Mouse (Mus musculus): ENCODE data around the gene Asap3. TPM values are rescaled to one million over a fixed set of nuclear protein-coding genes. Genes with fewer than 3 reads are reported as not detected.
A peak's percentile ranks its signal among the peaks of the same experiment; 100 is the strongest.

Asap3 gene
- polyA plus RNA-seq, 1 experiment from 2014 or later = 3.2 TPM

- Histone ChIP-seq H3K27me3 (ENCODE audit: control insufficient read depth, insufficient read depth, low read length) (no peaks in the 10 kb centered on the region), H3K4me1 (ENCODE audit: control insufficient read depth, insufficient read depth, low read length) (peaks cover 15% of the 10 kb centered on the region), H3K27ac (replicated peaks; ENCODE audit: low read depth, low read length) (peak within 1 kb of the TSS; percentile 15; the same call in 1 of the 2 replicates), H3K4me2 (ENCODE audit: low read depth, severe bottlenecking) (peak within 1 kb of the TSS; percentile 99), H3K4me3 (ENCODE audit: low read depth, low read length) (peak within 1 kb of the TSS; percentile 79), H3K9me3 (ENCODE audit: control insufficient read depth, low read length) (no peaks in the 10 kb centered on the region), H3K9ac (ENCODE audit: low read length) (peak within 1 kb of the TSS; percentile 82), H3K36me3 (ENCODE audit: control insufficient read depth, insufficient read depth, low read length) (no peaks in the 10 kb centered on the region)
- peak; percentile 86 for DNase-seq (ENCODE audit: low spot score)
- no peak for ATAC-seq (ENCODE audit: insufficient number of reproducible peaks, low FRiP score, low TSS enrichment, low read depth)
- WGBS = under 1% methylated on average over 35 of the region's 35 CpGs
Measured at GRCm38 (mm10) chr4:136172011-136172541, 34.1 kb upstream of the Asap3 start, which contains the start of gene E2f2. E2f2 (plus strand) TSS chr4:136172394.

- Histone ChIP-seq H3K9me3 (ENCODE audit: control insufficient read depth, low read length) (no peaks in the 10 kb centered on the region), H3K36me3 (ENCODE audit: control insufficient read depth, insufficient read depth, low read length) (no peaks in the 10 kb centered on the region), H3K9ac (ENCODE audit: low read length) (peak overlapping the region; percentile 82), H3K27ac (replicated peaks; ENCODE audit: low read depth, low read length) (peak overlapping the region; percentile 15; the same call in 1 of the 2 replicates), H3K4me2 (ENCODE audit: low read depth, severe bottlenecking) (peak overlapping the region; percentile 99), H3K27me3 (ENCODE audit: control insufficient read depth, insufficient read depth, low read length) (no peaks in the 10 kb centered on the region), H3K4me1 (ENCODE audit: control insufficient read depth, insufficient read depth, low read length) (peaks cover 19% of the 10 kb centered on the region), H3K4me3 (ENCODE audit: low read depth, low read length) (peak overlapping the region; percentile 79)
- under 1% methylated on average over 54 of the region's 67 CpGs for WGBS
- ATAC-seq (ENCODE audit: insufficient number of reproducible peaks, low FRiP score, low TSS enrichment, low read depth) (no peak), DNase-seq (ENCODE audit: low spot score) (peak; percentile 65)
Measured at GRCm38 (mm10) chr4:136172542-136173209, 33.5 kb upstream of the Asap3 start.

- Histone ChIP-seq H3K4me3 (ENCODE audit: low read depth, low read length) (peak overlapping the region; percentile 79), H3K4me1 (ENCODE audit: control insufficient read depth, insufficient read depth, low read length) (peaks cover 19% of the 10 kb centered on the region), H3K27me3 (ENCODE audit: control insufficient read depth, insufficient read depth, low read length) (no peaks in the 10 kb centered on the region), H3K4me2 (ENCODE audit: low read depth, severe bottlenecking) (peak overlapping the region; percentile 99), H3K27ac (replicated peaks; ENCODE audit: low read depth, low read length) (peak overlapping the region; percentile 15; the same call in 1 of the 2 replicates), H3K36me3 (ENCODE audit: control insufficient read depth, insufficient read depth, low read length) (no peaks in the 10 kb centered on the region), H3K9ac (ENCODE audit: low read length) (peak overlapping the region; percentile 82), H3K9me3 (ENCODE audit: control insufficient read depth, low read length) (no peaks in the 10 kb centered on the region)
- DNase-seq (ENCODE audit: low spot score) = peak; percentile 57
- no peak for ATAC-seq (ENCODE audit: insufficient number of reproducible peaks, low FRiP score, low TSS enrichment, low read depth)
- WGBS = 4% methylated on average over 14 of the region's 14 CpGs
Measured at GRCm38 (mm10) chr4:136173210-136173715, 32.9 kb upstream of the Asap3 start.

GRCm38 (mm10) chr4:136174216-136175193 is 31.7 kb upstream of the Asap3 start:
- Histone ChIP-seq H3K27ac (replicated peaks; ENCODE audit: low read depth, low read length) (no peak overlapping the region), H3K9me3 (ENCODE audit: control insufficient read depth, low read length) (no peaks in the 10 kb centered on the region), H3K4me1 (ENCODE audit: control insufficient read depth, insufficient read depth, low read length) (peaks cover 19% of the 10 kb centered on the region), H3K4me2 (ENCODE audit: low read depth, severe bottlenecking) (peak overlapping the region; percentile 99; the same call in 1 of the 2 replicates), H3K36me3 (ENCODE audit: control insufficient read depth, insufficient read depth, low read length) (no peaks in the 10 kb centered on the region), H3K4me3 (ENCODE audit: low read depth, low read length) (0 out of 2 replicates have a peak overlapping the region, but pooled peaks have one; percentile 79), H3K9ac (ENCODE audit: low read length) (no peak overlapping the region), H3K27me3 (ENCODE audit: control insufficient read depth, insufficient read depth, low read length) (no peaks in the 10 kb centered on the region)
- ATAC-seq (ENCODE audit: insufficient number of reproducible peaks, low FRiP score, low TSS enrichment, low read depth) (no peak), DNase-seq (ENCODE audit: low spot score) (no peak)
- 77% methylated on average over 13 of the region's 13 CpGs for WGBS

GRCm38 (mm10) chr4:136176022-136176552 is 30.1 kb upstream of the Asap3 start:
- Histone ChIP-seq H3K27me3 (ENCODE audit: control insufficient read depth, insufficient read depth, low read length) (peaks cover 2% of the 10 kb centered on the region; the same call in 1 of the 2 replicates), H3K36me3 (ENCODE audit: control insufficient read depth, insufficient read depth, low read length) (no peaks in the 10 kb centered on the region), H3K4me2 (ENCODE audit: low read depth, severe bottlenecking) (0 out of 2 replicates have a peak overlapping the region, but pooled peaks have one; percentile 2), H3K9me3 (ENCODE audit: control insufficient read depth, low read length) (no peaks in the 10 kb centered on the region), H3K9ac (ENCODE audit: low read length) (no peak overlapping the region), H3K4me1 (ENCODE audit: control insufficient read depth, insufficient read depth, low read length) (peaks cover 19% of the 10 kb centered on the region), H3K27ac (replicated peaks; ENCODE audit: low read depth, low read length) (no peak overlapping the region), H3K4me3 (ENCODE audit: low read depth, low read length) (no peak overlapping the region)
- 69% methylated on average over 10 of the region's 10 CpGs for WGBS
- ATAC-seq (ENCODE audit: insufficient number of reproducible peaks, low FRiP score, low TSS enrichment, low read depth) = no peak
- DNase-seq (ENCODE audit: low spot score) = no peak

GRCm38 (mm10) chr4:136177244-136177611 is 28.9 kb upstream of the Asap3 start:
- Histone ChIP-seq H3K36me3 (ENCODE audit: control insufficient read depth, insufficient read depth, low read length) (no peaks in the 10 kb centered on the region), H3K27ac (replicated peaks; ENCODE audit: low read depth, low read length) (no peak overlapping the region), H3K4me3 (ENCODE audit: low read depth, low read length) (no peak overlapping the region), H3K27me3 (ENCODE audit: control insufficient read depth, insufficient read depth, low read length) (peaks cover 2% of the 10 kb centered on the region; the same call in 1 of the 2 replicates), H3K4me1 (ENCODE audit: control insufficient read depth, insufficient read depth, low read length) (peaks cover 19% of the 10 kb centered on the region), H3K4me2 (ENCODE audit: low read depth, severe bottlenecking) (no peak overlapping the region), H3K9me3 (ENCODE audit: control insufficient read depth, low read length) (no peaks in the 10 kb centered on the region), H3K9ac (ENCODE audit: low read length) (no peak overlapping the region)
- no peak for DNase-seq (ENCODE audit: low spot score)
- ATAC-seq (ENCODE audit: insufficient number of reproducible peaks, low FRiP score, low TSS enrichment, low read depth) = no peak
- WGBS = 37% methylated on average over 8 of the region's 8 CpGs

- Histone ChIP-seq H3K4me3 (ENCODE audit: low read depth, low read length) (peak overlapping the region; percentile 5; the same call in 1 of the 2 replicates), H3K27ac (replicated peaks; ENCODE audit: low read depth, low read length) (no peak overlapping the region), H3K36me3 (ENCODE audit: control insufficient read depth, insufficient read depth, low read length) (no peaks in the 10 kb centered on the region), H3K4me2 (ENCODE audit: low read depth, severe bottlenecking) (no peak overlapping the region), H3K27me3 (ENCODE audit: control insufficient read depth, insufficient read depth, low read length) (peaks cover 2% of the 10 kb centered on the region; the same call in 1 of the 2 replicates), H3K9me3 (ENCODE audit: control insufficient read depth, low read length) (no peaks in the 10 kb centered on the region), H3K4me1 (ENCODE audit: control insufficient read depth, insufficient read depth, low read length) (peaks cover 19% of the 10 kb centered on the region), H3K9ac (ENCODE audit: low read length) (no peak overlapping the region)
- 73% methylated on average over 11 of the region's 11 CpGs for WGBS
- no peak for ATAC-seq (ENCODE audit: insufficient number of reproducible peaks, low FRiP score, low TSS enrichment, low read depth)
- DNase-seq (ENCODE audit: low spot score) = no peak
Measured at GRCm38 (mm10) chr4:136177612-136178474, 28.3 kb upstream of the Asap3 start.

Data from limb, embryonic 11.5 days (tissue).